Mouse (Mus musculus): ENCODE measurements around the gene Kif1c.

GRCm38 (mm10) chr11:70663101-70663500, 37.2 kb upstream of the Kif1c start:
- TF ChIP-seq POLR2A (IDR thresholded peaks at IDR 0.05; ENCODE audit: low read depth, low read length) (no peak), CTCF (IDR thresholded peaks at IDR 0.05; ENCODE audit: extremely low read depth, insufficient read length, insufficient replicate concordance, low read depth, low read length) (no peak)

All from small intestine, adult 2 months (tissue).